Mouse (Mus musculus): ENCODE measurements around the gene Adamts17. TPM values are rescaled to one million over a fixed set of nuclear protein-coding genes. Genes with fewer than 3 reads are reported as not detected.
A peak's percentile ranks its signal among the peaks of the same experiment; 100 is the strongest.

Gene Adamts17
- polyA plus RNA-seq, 1 experiment from 2014 or later: 3.3 TPM

DNA sequence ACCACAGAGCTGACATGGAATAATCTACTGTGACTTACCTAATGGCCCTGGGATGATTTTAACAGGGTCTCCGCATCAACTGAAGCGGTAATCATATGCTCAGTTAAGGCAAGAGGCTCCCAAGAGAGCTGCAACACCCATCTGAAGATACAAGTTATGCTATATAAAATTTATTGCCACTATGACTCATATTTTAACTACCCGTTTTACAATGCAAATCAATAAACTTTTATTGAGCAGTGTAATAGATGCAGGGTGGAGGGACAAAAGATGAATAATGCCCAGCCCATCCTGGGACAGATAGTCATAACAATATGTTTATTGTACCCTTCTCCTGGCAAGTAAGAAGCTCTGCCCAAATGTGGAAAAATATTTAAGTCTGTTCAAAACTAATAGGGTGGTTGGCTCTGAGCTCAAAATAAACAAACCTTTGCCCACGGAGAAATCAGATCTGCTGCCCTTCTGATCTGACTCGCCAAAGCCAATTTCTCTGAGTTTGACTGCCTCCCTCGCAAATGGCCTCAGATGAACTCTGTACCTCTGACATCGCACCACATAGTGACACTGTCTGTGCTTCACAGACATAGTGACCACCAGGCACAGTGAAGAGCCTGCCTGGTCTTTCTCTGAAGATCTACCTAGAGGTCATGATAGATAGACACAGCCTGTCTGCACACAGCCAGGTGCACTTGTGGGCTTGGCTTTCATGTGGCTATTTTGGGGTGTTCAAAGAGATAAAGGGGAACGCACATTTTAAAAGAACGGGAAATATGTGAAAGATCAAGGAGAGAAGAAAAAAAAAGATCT, 329.4 kb downstream of the Adamts17 start:
- H3K9me3 ChIP-seq (ENCODE audit: control insufficient read depth, low read length): no peaks in the 10 kb centered on the region
- ATAC-seq: no peak
- no peaks in the 10 kb centered on the region for H3K36me3 ChIP-seq (ENCODE audit: control insufficient read depth, insufficient read depth, low read length)
- 77% methylated on average over 9 of the region's 9 CpGs for WGBS
- no peaks in the 10 kb centered on the region for H3K27me3 ChIP-seq (replicated peaks; ENCODE audit: control insufficient read depth, insufficient read depth, low read length)
- no peak overlapping the region for H3K4me2 ChIP-seq (ENCODE audit: low read length)
- H3K4me1 ChIP-seq (ENCODE audit: control insufficient read depth, insufficient read depth, low read depth, low read length): no peaks in the 10 kb centered on the region
- H3K4me3 ChIP-seq (ENCODE audit: low read length): no peak overlapping the region
- no peak overlapping the region for H3K9ac ChIP-seq (ENCODE audit: low read depth, low read length)
- H3K27ac ChIP-seq (ENCODE audit: low read depth, low read length): no peak overlapping the region

DNA sequence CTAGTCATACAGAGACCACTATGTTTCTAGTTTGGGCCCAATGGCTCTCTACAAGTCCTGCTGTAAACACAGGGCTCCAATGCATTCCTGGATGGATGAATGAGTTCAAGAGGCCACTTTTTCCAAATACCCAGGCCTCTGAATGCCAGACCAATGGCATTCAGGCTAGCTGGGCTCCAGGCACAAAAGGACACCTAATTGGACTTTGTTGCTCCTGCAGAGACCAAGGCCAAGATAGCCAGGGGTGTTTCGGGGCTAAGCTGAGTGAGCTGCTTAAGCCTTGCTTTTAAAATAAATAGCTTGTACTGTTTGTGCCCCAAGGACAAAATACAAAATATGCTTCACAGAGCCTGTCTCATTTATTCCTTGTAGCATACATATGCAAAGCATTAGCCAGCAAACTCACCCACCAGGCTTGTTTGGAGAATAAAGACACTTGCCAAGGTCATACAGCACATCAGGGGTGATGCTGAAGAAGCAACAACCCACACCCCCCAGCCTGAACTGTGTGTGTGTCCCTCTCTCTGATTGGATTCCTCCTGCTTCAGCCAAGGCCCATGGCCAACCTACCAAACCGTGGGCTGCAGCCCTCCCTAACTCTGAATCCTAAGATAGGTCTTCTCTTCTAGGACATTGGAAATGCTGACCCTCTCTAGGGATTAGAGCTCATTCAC, 334.1 kb downstream of the Adamts17 start:
- H3K9me3 ChIP-seq (ENCODE audit: control insufficient read depth, low read length): no peaks in the 10 kb centered on the region
- no peaks in the 10 kb centered on the region for H3K36me3 ChIP-seq (ENCODE audit: control insufficient read depth, insufficient read depth, low read length)
- no peak overlapping the region for H3K27ac ChIP-seq (ENCODE audit: low read depth, low read length)
- 73% methylated on average over 2 of the region's 2 CpGs for WGBS
- H3K9ac ChIP-seq (ENCODE audit: low read depth, low read length): no peak overlapping the region
- no peak overlapping the region for H3K4me2 ChIP-seq (ENCODE audit: low read length)
- ATAC-seq: no peak
- no peaks in the 10 kb centered on the region for H3K27me3 ChIP-seq (replicated peaks; ENCODE audit: control insufficient read depth, insufficient read depth, low read length)
- no peaks in the 10 kb centered on the region for H3K4me1 ChIP-seq (ENCODE audit: control insufficient read depth, insufficient read depth, low read depth, low read length)
- no peak overlapping the region for H3K4me3 ChIP-seq (ENCODE audit: low read length)

DNA sequence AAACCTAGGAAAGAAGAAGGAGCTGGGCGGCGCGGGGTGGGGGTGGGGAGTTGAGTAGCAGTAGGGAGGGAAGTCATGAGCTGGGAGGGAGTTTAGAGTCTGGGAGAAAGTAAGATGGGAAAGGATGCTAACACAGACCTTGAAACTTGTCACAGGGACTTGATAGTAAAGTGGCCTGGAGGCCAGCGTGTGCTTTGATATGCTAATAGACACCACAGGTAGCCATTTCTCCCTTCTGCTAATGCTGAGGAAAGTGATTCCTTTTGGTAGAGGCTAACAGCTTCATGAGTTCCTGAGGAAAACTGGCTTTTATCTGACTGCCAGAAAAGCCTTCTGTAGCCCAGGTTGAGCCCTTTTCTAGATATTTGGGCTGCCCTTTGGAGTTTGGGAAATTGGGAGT, 344.3 kb downstream of the Adamts17 start:
- H3K9ac ChIP-seq (ENCODE audit: low read depth, low read length): no peak overlapping the region
- WGBS: 8% methylated on average over 4 of the region's 4 CpGs

DNA sequence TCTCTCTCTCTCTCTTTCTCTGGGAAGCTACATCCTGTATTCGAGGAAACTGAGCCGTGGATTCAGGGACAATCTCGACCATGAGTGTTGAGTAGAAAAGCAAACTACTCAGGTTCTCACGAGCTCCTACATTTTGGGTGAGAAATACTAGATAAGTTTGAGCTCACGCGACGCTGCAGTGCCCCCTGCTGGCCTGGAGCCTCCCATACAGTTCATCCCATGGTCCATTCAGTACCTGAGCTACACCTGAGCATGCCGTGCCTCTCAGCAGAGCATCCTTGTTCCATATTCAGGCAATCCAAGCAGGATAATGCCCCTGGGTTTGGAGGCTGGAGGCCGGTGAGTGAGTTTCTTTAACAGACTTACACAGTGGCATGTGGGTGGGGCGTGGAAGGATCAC, 359.9 kb downstream of the Adamts17 start:
- H3K27ac ChIP-seq (ENCODE audit: low read depth, low read length): no peak overlapping the region
- H3K9ac ChIP-seq (ENCODE audit: low read depth, low read length): no peak overlapping the region
- no peaks in the 10 kb centered on the region for H3K4me1 ChIP-seq (ENCODE audit: control insufficient read depth, insufficient read depth, low read depth, low read length)
- 21% methylated on average over 10 of the region's 10 CpGs for WGBS
- no peak overlapping the region for H3K4me3 ChIP-seq (ENCODE audit: low read length)
- peak; percentile 54; the same call in 1 of the 2 replicates for ATAC-seq
- H3K27me3 ChIP-seq (replicated peaks; ENCODE audit: control insufficient read depth, insufficient read depth, low read length): no peaks in the 10 kb centered on the region
- H3K9me3 ChIP-seq (ENCODE audit: control insufficient read depth, low read length): no peaks in the 10 kb centered on the region
- no peaks in the 10 kb centered on the region for H3K36me3 ChIP-seq (ENCODE audit: control insufficient read depth, insufficient read depth, low read length)
- H3K4me2 ChIP-seq (ENCODE audit: low read length): no peak overlapping the region

More for the DNA sequence above, 344.3 kb downstream of the Adamts17 start:
- no peak overlapping the region for H3K27ac ChIP-seq (ENCODE audit: low read depth, low read length)
- H3K36me3 ChIP-seq (ENCODE audit: control insufficient read depth, insufficient read depth, low read length): no peaks in the 10 kb centered on the region
- no peak for ATAC-seq
- H3K4me2 ChIP-seq (ENCODE audit: low read length): no peak overlapping the region
- no peaks in the 10 kb centered on the region for H3K4me1 ChIP-seq (ENCODE audit: control insufficient read depth, insufficient read depth, low read depth, low read length)
- H3K27me3 ChIP-seq (replicated peaks; ENCODE audit: control insufficient read depth, insufficient read depth, low read length): no peaks in the 10 kb centered on the region
- H3K4me3 ChIP-seq (ENCODE audit: low read length): no peak overlapping the region
- H3K9me3 ChIP-seq (ENCODE audit: control insufficient read depth, low read length): no peaks in the 10 kb centered on the region

Other genes starting within 250 kb of the Adamts17 start
- gene Asb7, start 150.1 kb upstream of the Adamts17 start, polyA plus RNA-seq (2015; fragmentation: Nextera tagmentation; extraction: Ambion mirVana): 13.7 and 13.9 TPM in 2 replicates
- gene Lins1, start 149.8 kb upstream of the Adamts17 start, polyA plus RNA-seq (2015; fragmentation: Nextera tagmentation; extraction: Ambion mirVana): 16.2 and 18.8 TPM in 2 replicates
- 0.40 and 0.46 TPM in 2 replicates for gene Cers3, start 96.2 kb upstream of the Adamts17 start, polyA plus RNA-seq (2015; fragmentation: Nextera tagmentation; extraction: Ambion mirVana)